Mouse (Mus musculus): ENCODE measurements around the gene Dcbld2. TPM values are rescaled to one million over a fixed set of nuclear protein-coding genes. Genes with fewer than 3 reads are reported as not detected.

Gene Dcbld2
- total and polyA plus RNA-seq, 2 experiments from 2014 or later = 4.1 to 26.5 TPM

DNA sequence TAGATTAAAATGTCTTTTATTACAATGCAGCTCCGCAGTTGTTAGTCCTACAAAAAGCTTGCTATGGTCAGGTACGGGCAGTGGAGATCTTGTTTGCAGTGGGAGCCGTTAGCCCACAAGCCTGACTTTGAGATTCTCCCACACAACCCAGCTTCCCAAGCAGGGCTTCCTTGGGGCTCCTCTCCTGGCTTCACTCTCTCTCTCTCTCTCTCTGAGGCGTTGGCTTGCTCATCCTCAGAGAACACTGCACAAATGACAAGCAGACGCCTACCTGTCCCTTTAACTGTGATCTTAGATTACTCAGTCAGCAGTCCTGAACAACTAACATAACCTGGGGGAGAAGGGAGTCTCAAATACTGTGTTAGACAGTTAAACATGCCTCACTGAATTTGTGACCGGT lies 79.6 kb downstream of the Dcbld2 start:
- H3K9me3 ChIP-seq (replicated peaks; ENCODE audit: control insufficient read depth, low read length) = no peaks in the 10 kb centered on the region
- H3K4me3 ChIP-seq (ENCODE audit: low read depth, low read length) = no peak overlapping the region
- DNase-seq (ENCODE audit: low spot score) (no peak), ATAC-seq (ENCODE audit: insufficient read depth, low read depth) (no peak)
- TF ChIP-seq EP300 (IDR thresholded peaks at IDR 0.05; ENCODE audit: low read depth) = no peak
- no peak for TF ChIP-seq CTCF (IDR thresholded peaks at IDR 0.05; ENCODE audit: low read depth)
- H3K27ac ChIP-seq (ENCODE audit: low read depth) = no peak overlapping the region
- H3K9ac ChIP-seq (replicated peaks; ENCODE audit: low read depth, low read length) = no peak overlapping the region
- H3K27me3 ChIP-seq (ENCODE audit: control insufficient read depth, insufficient read depth, low read length) = no peaks in the 10 kb centered on the region
- peaks cover 51% of the 10 kb centered on the region for H3K36me3 ChIP-seq (replicated peaks; ENCODE audit: control insufficient read depth, insufficient read depth, low read length)
- 76% methylated on average over 6 of the region's 6 CpGs for WGBS
- no peak overlapping the region for H3K4me2 ChIP-seq (ENCODE audit: low read depth, low read length)
- no peaks in the 10 kb centered on the region for H3K4me1 ChIP-seq (ENCODE audit: control insufficient read depth, insufficient read depth)

DNA sequence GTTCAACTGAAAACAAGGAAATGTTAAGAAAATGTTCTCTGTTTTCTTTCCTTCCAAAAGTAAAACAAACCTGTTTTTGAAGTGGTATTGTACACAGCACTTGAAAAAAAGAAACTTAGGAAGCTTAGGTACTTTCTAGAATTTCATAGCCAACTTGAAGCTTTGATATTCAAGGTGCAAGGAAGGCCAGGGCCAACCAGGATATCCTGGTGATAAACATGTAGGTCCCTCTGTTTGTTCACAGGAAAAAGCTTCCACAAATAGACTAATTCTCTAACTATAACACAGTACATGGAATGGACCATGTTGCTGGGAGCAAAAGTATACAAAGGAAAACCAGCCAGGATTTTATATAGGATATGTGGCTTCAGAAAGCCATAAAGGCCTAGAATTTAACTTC lies 88.5 kb downstream of the Dcbld2 start:
- no peak for ATAC-seq (ENCODE audit: insufficient read depth, low read depth)
- H3K4me1 ChIP-seq (ENCODE audit: control insufficient read depth, insufficient read depth) = peaks cover 46% of the 10 kb centered on the region
- H3K36me3 ChIP-seq (replicated peaks; ENCODE audit: control insufficient read depth, insufficient read depth, low read length) = peaks cover 17% of the 10 kb centered on the region
- H3K4me2 ChIP-seq (ENCODE audit: low read depth, low read length) = no peak overlapping the region
- DNase-seq (ENCODE audit: low spot score) = no peak
- TF ChIP-seq EP300 (IDR thresholded peaks at IDR 0.05; ENCODE audit: low read depth) = no peak
- TF ChIP-seq CTCF (IDR thresholded peaks at IDR 0.05; ENCODE audit: low read depth) = no peak
- no peaks in the 10 kb centered on the region for H3K27me3 ChIP-seq (ENCODE audit: control insufficient read depth, insufficient read depth, low read length)
- H3K4me3 ChIP-seq (ENCODE audit: low read depth, low read length) = no peak overlapping the region
- no peaks in the 10 kb centered on the region for H3K9me3 ChIP-seq (replicated peaks; ENCODE audit: control insufficient read depth, low read length)
- H3K27ac ChIP-seq (ENCODE audit: low read depth) = peak overlapping the region; percentile 55
- no peak overlapping the region for H3K9ac ChIP-seq (replicated peaks; ENCODE audit: low read depth, low read length)

DNA sequence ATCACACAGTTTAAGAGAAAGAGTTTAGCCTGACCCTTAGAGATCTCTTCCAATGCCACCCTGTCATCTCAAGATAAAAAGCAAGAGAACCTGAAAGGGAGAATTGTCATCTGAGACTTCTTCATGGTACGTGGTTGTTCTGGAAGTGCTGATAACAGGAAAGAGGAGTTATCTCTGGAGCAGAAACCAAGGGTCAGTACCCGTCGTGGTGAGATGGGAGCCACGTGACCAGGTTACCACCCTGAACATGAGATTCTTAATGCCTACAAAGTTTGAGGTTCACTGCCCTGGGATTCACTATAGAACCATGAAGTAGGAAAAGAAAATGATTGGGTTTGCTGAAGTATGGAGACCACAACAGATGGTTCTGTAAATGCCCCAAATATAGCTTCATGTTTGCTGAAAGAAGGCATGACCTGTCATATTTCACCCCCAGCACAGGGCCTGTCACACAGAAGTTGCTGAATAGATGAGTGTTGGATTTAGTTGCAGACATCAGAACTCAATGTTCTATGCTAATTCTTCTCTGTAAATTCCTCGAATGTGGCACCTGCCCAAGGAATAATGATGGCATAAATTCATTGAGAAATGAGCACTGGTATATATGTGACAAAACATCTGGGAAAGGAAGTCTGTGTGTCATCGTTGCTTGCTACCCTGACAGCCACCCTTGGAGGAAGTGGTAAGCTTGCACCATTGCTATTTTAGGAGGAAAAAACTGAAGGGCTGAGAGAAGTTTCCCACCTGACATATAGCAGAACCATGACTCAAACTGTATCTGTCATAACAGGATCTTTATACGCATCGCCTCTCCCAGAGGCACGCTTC lies 89.9 kb downstream of the Dcbld2 start:
- TF ChIP-seq CTCF (IDR thresholded peaks at IDR 0.05; ENCODE audit: low read depth) (no peak), EP300 (IDR thresholded peaks at IDR 0.05; ENCODE audit: low read depth) (no peak)
- Histone ChIP-seq H3K9me3 (replicated peaks; ENCODE audit: control insufficient read depth, low read length) (no peaks in the 10 kb centered on the region), H3K36me3 (replicated peaks; ENCODE audit: control insufficient read depth, insufficient read depth, low read length) (peaks cover 6% of the 10 kb centered on the region), H3K4me2 (ENCODE audit: low read depth, low read length) (peak overlapping the region; percentile 34), H3K4me1 (ENCODE audit: control insufficient read depth, insufficient read depth) (peaks cover 54% of the 10 kb centered on the region), H3K4me3 (ENCODE audit: low read depth, low read length) (no peak overlapping the region), H3K9ac (replicated peaks; ENCODE audit: low read depth, low read length) (no peak overlapping the region), H3K27me3 (ENCODE audit: control insufficient read depth, insufficient read depth, low read length) (no peaks in the 10 kb centered on the region), H3K27ac (ENCODE audit: low read depth) (peak overlapping the region; percentile 81)
- ATAC-seq (ENCODE audit: insufficient read depth, low read depth) (peak; percentile 11; the same call in 1 of the 2 replicates), DNase-seq (ENCODE audit: low spot score) (no peak)
- 43% methylated on average over 9 of the region's 9 CpGs for WGBS

DNA sequence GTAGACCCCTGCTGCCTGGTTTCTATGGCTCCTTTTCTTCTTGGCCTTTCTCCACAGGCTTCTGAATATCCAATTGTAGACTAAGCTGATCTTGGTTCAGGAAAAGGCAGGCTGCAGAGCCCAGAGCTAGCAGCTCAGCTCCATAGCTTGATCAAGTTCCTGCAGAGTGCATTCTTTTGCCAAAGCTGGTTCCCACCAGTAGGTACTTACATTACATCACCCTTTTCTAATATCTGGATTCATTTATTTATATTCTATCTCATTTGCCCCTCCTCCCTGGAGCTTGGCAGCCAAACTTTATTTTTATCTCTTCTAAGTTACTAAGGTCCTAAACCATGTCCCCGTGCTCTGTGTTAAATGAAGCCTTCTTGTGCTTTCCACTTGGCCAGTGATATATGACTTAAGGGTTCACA lies 90.9 kb downstream of the Dcbld2 start:
- Histone ChIP-seq H3K4me3 (ENCODE audit: low read depth, low read length) (no peak overlapping the region), H3K4me1 (ENCODE audit: control insufficient read depth, insufficient read depth) (peaks cover 54% of the 10 kb centered on the region), H3K4me2 (ENCODE audit: low read depth, low read length) (peak overlapping the region; percentile 34), H3K9ac (replicated peaks; ENCODE audit: low read depth, low read length) (no peak overlapping the region), H3K27me3 (ENCODE audit: control insufficient read depth, insufficient read depth, low read length) (no peaks in the 10 kb centered on the region), H3K27ac (ENCODE audit: low read depth) (peak overlapping the region; percentile 81), H3K9me3 (replicated peaks; ENCODE audit: control insufficient read depth, low read length) (no peaks in the 10 kb centered on the region), H3K36me3 (replicated peaks; ENCODE audit: control insufficient read depth, insufficient read depth, low read length) (peaks cover 4% of the 10 kb centered on the region; the same call in 1 of the 2 replicates)
- TF ChIP-seq CTCF (IDR thresholded peaks at IDR 0.05; ENCODE audit: low read depth) (no peak), EP300 (IDR thresholded peaks at IDR 0.05; ENCODE audit: low read depth) (no peak)
- DNase-seq (ENCODE audit: low spot score) = peak; percentile 57
- WGBS = 11% methylated on average over 1 of the region's 1 CpGs
- ATAC-seq (ENCODE audit: insufficient read depth, low read depth) = peak; percentile 65

DNA sequence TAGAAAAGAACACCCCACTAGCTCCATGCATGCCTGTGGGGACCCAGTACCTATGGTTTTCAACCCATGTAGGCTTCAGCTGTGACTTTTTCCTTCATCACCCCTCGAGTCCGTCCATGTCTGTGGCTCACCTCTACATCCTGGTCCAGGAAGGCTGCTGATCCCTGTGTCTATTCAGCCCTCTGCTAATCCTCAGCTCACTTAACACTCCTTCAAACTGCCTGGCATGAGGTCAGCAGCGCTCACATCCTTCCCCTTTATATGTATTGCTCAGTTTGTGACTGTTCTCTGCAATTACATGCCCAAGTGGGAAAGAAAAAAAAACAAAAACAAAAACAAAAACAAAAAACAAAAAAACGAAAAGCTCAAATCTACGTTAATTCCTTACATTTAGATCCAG lies 91.4 kb downstream of the Dcbld2 start:
- no peak for TF ChIP-seq CTCF (IDR thresholded peaks at IDR 0.05; ENCODE audit: low read depth)
- TF ChIP-seq EP300 (IDR thresholded peaks at IDR 0.05; ENCODE audit: low read depth) = no peak
- WGBS = 70% methylated on average over 5 of the region's 5 CpGs
- ATAC-seq (ENCODE audit: insufficient read depth, low read depth) = no peak
- Histone ChIP-seq H3K36me3 (replicated peaks; ENCODE audit: control insufficient read depth, insufficient read depth, low read length) (peaks cover 4% of the 10 kb centered on the region; the same call in 1 of the 2 replicates), H3K27ac (ENCODE audit: low read depth) (peak overlapping the region; percentile 81), H3K9ac (replicated peaks; ENCODE audit: low read depth, low read length) (no peak overlapping the region), H3K4me2 (ENCODE audit: low read depth, low read length) (no peak overlapping the region), H3K4me1 (ENCODE audit: control insufficient read depth, insufficient read depth) (peaks cover 54% of the 10 kb centered on the region), H3K27me3 (ENCODE audit: control insufficient read depth, insufficient read depth, low read length) (no peaks in the 10 kb centered on the region), H3K9me3 (replicated peaks; ENCODE audit: control insufficient read depth, low read length) (no peaks in the 10 kb centered on the region), H3K4me3 (ENCODE audit: low read depth, low read length) (no peak overlapping the region)
- no peak for DNase-seq (ENCODE audit: low spot score)
